Mouse (Mus musculus) cortical plate, adult 2 months (tissue): ENCODE results near the gene Plpp1.

Source experiments
- CTCF ChIP-seq: fragments of 200-500 bp; IDR thresholded peaks from 2 replicates; pipeline ENCODE4 v1.5.1; 2011; ENCODE audit warnings: mild to moderate bottlenecking, control low read depth, low read length; ENCODE audit not compliant: insufficient read depth; ENCODE audit errors: extremely low read depth
- POLR2A ChIP-seq: fragments of 200-500 bp; IDR thresholded peaks from 2 replicates; pipeline ENCODE4 v1.6.1; 2011; ENCODE audit warnings: mild to moderate bottlenecking, low read length, control low read depth; ENCODE audit not compliant: insufficient read depth; ENCODE audit errors: extremely low read depth

GRCm38 (mm10) chr13:112840241-112841087 lies 39.9 kb downstream of the Plpp1 start:
- TF ChIP-seq POLR2A: no peak
- TF ChIP-seq CTCF: no peak
